Mouse (Mus musculus) adrenal gland, adult 18-20 months (tissue): ENCODE data around the gene Igfbp2. TPM values are rescaled to one million over a fixed set of nuclear protein-coding genes. Genes with fewer than 3 reads are reported as not detected.

ENCODE experiments used
- DNase-seq, 2 experiments: peaks; one replicate each; pipeline ENCODE4 v3.0.0; 2021 to 2022; ENCODE audit warnings: low spot score in 2 of 2
- total RNA-seq, 2 experiments: library from RNA; stranded (reverse); gene quantifications; 1 replicate in 1 of 2; 2 replicates in 1 of 2; pipeline ENCODE4 v1.2.3; 2021

Igfbp2 gene
- total RNA-seq, 2 experiments from 2014 or later = 1.2 to 4.1 TPM

DNA sequence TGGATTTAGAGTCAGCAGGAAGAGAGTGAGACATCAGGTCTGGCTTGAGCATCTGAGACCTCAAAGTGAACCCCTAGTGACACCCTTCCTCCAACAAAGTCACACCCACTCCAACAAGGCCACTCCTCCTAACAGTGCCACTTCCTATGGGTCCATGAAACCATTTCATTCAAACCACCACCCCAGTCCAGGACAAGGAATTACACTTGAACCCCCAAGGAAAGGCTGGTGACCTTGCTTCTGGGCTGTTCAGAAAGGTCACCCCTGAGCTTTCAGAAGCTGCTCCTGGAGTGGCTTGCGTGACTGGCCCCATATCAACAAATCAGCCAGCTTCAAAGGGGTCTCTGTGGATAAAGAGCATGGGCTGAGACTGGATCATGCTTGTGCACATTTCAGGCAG lies 29.5 kb downstream of the Igfbp2 start:
- DNase-seq = no peak

DNA sequence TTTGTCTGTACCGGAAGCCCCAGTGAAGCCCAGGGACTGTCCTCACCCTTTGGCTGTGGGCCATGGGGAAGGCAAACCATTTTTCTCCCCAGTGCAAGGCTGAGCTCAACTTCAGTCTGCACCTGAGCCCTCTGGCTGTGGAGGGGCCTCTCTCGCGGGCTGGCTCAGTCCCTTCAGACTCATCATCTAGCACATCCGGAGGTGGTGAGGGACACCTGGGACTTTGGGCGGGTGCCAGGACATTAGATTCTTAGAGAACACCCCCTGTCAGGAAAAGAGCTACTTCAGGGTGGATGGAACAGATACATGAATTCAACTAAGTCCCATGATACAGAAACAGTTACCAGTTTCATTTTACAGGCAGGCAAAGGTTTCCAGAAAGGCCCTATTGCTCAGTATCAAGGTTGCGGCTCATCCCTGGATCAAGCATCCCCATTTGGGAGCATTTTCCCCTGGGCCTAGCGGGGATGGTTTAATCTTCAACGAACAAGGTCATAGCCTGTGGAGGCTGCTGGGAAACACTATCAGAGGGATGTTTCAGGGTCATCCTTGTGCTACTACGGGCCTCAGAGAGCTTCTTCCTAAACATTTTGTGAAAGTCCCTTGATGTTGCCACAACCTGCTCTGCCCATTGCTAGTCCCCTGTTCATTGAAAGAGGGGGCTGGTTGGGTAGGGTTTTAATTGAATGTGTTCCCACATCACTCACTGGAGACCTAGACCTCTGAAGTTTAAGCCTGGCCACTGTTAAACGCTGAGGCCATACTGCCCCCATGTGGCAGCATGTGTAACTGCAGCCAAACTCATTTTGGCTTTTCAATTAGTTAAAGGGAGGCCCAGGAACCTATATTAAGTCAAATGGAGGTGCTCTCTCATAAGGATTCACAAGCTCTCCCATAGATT lies 30.3 kb downstream of the Igfbp2 start:
- DNase-seq = peak in 1 of 2 experiments; percentile 42

DNA sequence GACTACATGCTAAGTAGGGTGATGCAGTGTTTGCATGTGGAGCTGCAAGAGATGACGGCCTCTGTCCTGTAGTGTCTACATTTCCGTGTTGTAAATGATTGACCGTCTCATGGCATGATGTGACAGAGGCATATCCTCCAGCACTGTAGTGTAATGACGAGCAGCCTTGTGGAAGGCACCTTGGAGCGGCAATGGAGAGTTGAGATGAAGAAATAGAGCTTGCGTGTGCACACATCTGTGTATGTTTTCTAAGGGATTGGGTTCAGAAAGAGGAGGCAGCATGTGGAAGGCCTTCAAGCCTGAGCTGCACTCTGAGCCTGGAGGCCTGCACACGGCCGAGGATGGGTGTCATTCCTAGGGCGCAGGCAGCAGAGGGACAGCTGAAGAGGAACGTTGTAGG lies 31.4 kb downstream of the Igfbp2 start:
- no peak for DNase-seq

DNA sequence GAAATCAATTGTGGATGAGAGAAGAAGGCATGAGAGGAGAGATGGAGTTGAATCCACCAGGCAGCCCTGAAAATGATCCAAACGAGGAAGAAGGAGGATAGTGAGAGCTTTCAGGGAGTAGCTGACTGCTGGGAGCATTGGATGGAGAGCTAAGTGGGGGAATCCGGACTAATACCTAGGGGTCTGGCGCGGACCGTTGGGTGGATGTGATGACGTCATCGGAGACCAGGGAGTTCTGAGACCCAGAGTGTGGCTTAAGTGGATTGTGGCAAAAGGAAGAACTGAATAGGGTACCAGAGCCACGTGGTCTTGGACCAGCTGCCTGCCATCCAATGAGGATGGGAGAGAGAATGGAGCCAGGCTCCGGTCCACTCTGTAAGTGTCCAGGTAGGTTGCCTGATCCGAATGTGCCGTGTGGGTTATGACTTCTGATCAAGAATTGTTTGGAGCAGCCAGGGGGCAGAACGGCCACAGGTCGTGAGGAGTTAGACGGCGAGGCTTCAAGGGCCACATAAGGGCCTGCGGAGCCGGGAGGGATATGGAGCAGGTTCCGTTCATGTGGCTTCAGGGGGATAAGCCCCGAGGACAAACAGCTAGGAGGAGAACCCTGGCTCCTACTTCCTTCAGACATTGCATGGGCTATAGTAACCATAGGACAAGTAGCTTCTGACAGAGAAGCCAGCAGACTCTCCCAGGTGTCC lies 32.1 kb downstream of the Igfbp2 start:
- DNase-seq = no peak

DNA sequence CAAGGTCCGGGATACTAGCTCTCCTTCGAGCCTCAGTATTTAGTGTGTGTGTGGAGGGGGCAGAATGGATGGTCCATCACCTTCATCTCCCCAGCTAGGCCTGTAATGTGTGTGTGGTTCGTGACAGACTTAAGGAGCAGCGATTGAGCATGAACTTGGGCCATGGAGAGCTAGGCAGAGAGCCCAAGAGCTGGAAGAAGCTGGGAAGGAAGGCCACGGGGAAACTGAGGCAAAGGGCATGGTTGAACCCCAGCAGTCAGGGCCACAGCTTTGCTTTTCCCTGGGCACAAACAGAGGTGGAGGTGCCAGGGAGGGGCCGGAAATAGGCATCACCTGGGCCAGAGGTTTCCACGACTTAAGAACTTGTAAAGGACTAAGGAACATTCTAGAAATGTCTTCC lies 32.8 kb downstream of the Igfbp2 start:
- DNase-seq = no peak

DNA sequence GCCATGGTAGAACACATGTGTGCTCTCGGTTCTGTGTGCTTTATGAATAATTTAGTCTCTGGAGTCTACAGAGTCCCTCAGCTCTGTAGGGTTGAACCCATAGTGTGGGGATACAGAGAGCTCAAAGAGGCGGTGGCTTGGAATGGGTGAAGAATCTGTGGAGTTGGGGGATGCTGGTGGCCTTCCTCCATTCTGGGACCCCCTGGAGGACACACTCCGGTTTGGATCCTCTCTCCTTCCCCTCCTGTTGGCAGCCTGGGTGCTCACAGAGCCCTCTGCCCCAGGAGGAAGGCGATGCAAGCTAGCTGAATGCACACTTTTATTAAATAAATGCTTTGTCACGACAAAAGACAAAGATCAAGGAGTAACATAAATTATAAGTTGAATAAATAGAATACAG lies 33.3 kb downstream of the Igfbp2 start:
- no peak for DNase-seq

GRCm38 (mm10) chr1:72858286-72858685 lies 34.0 kb downstream of the Igfbp2 start:
- DNase-seq = no peak

DNA sequence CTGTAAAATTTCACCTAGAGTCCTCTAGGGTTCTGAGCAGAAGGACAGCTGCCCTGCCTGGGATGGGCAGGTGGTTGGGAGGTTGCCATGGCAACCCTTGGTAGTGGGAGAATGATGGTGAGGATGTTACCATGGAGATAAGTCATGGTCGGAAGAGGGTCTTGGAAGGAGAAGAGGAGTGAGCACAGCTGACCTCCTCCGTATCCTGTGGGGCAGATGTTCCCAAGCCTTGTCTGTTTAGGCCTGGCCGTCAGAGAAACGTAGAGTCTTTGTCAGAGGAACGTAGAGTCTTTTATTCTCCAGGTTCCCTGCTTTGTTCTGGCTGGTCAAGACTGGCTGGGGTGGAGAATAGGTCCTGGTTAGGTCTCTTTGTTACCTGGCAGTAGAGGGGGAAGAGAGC lies 34.6 kb downstream of the Igfbp2 start:
- no peak for DNase-seq

GRCm38 (mm10) chr1:72859963-72860362 lies 35.7 kb downstream of the Igfbp2 start:
- no peak for DNase-seq

DNA sequence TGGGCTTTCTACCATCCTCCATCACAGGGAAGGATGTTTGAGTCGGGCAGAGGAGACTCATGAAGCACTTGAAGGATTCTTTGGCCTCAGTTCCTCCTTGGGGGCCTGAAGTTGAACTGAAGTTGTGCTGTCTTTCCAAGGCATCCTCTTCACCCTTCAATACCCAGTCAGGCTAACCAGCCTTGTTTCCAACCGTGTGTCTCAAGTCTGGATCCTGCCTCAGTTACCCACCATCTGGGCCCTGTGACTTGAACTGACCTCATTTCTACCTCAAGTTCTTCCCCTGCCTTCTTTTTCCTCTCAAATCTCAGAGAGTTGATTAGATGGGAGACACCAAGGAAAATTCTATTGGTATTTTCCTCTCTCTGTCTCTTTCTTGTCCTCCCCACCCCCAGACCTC lies 36.2 kb downstream of the Igfbp2 start:
- DNase-seq = no peak

DNA sequence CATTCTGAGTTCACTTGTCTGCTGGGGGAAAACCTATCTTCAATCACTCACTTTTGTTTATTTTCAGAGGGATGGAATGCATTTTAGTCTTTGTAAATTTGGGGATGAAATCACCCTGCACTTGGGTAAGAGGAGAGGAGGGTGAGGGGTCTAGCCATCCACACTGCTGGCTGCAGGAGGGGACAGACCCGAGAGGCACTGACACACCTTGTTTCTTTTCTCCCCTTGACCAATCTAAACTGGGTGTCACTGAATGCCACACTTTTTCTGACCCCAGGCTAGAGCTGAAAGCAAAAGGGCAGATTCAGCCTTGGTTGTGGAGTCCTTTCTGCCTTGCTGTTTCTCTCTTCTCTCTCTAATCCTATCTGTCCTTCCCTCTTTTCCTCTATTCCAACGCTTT lies 37.4 kb downstream of the Igfbp2 start:
- no peak for DNase-seq

GRCm38 (mm10) chr1:72862248-72862647 lies 37.9 kb downstream of the Igfbp2 start:
- DNase-seq = no peak

- DNase-seq = no peak
Measured at GRCm38 (mm10) chr1:72863692-72864091, 39.4 kb downstream of the Igfbp2 start.

DNA sequence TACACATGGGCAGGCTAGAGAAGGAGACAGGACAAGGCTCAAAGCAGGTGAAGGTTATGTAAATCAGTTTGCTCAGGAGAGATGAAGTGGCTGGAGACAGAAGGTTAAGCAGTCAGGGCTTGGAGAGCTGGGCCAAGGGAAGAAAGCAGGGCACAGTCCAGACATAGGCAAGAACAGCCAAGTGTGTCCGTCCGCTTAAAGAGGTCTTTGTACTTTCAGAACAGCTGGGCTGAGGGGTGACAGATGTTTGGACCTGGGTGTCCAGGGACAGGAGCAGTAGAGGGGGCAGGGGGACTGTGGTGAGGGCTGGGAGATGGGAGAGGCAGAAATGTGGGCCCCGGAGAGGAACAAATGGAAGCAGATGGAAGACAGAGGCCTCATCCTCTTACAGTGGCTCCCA lies 40.0 kb downstream of the Igfbp2 start:
- DNase-seq = no peak

- peak; percentile 70 to 81 for DNase-seq
Measured at GRCm38 (mm10) chr1:72865900-72866299, 41.6 kb downstream of the Igfbp2 start.

- no peak for DNase-seq
Measured at GRCm38 (mm10) chr1:72866417-72866816, 42.1 kb downstream of the Igfbp2 start.

DNA sequence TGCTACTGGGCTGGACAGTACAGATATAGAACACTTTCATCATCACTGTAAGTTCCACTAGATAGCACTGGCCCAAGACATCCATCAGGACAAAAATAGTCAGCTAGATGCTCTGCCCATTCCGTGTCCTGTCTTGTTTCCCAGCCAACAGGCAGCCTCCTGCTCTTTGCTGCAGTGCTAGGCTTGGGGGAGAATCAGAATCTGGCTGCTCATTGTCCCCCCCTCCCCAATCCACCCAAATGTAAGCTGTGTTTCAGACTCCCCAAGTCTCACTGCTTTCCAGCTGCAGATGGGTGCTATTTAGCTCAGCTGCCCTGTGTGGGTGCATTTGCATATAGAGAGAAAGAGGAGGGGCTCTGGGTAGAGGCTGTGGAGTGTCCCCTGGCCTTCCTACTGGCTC lies 43.0 kb downstream of the Igfbp2 start:
- DNase-seq = no peak

GRCm38 (mm10) chr1:72868429-72869215 lies 44.3 kb downstream of the Igfbp2 start:
- no peak for DNase-seq

DNA sequence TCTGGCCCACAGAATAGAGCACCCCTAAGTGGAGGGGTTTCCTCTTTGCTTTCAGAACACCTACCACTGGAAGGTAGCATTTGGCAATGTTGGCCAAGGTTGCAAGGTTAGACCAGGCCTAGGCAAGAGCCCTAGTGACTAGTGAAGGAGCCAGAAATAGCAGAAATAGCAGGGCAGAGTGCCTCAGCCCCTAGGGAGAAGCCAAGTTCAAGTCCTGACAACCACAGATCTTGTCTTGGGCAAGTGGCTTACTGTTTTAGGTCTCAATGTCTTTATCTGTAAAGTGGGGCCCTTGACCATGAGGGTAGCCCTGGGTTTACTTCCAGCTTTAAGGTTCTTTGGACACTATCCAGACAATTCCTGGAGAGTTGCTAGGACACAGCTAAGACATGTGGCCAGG lies 45.0 kb downstream of the Igfbp2 start:
- DNase-seq = no peak

DNA sequence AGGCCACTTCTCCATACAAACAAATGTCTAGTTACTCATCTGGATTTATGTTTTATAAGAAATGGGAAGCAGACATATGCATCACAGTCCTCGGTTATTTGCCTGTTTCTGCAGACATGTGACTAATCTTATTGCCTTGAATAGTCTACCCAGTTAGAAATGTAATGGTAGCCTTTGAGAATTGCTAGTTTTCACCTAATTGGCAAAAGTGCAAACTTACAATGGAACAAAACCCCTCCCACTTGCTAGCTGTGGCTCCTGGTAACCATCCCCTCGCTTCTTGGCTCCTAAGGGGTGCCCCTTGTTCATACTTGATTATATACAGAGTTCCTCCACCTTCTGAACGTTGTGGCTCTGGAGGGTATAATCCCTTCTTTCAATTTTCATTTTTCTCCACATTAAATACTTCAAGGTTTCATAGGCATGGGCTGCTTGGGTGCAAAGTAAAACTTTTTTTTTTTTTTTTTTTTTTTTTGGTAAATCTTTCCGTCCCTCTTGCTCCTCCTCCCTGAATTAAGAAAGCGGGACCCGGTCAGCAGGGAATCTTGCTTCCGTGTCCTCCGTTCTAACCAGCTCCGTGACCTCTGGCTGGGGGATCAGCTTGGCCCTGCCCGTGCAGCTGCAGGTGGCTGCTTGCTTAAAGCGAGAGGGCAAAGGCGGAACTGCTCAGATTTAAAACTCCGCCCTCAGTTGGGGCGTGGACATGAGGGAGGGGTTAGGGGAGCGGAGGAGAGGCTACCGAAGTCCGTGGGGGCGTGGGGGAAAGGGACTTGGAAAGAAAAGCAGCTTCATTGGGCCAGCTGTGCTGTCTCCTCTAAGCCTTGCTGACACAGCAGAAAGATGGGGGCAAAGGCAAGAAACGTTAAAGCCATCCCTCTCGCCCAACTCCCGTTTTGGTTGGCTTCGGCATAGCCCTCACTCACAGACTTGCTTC lies 45.6 kb downstream of the Igfbp2 start:
- peak; percentile 61 to 66 for DNase-seq
